Mouse (Mus musculus) left cerebral cortex, adult 2 months (tissue): ENCODE results near the gene Mipol1. TPM values are rescaled to one million over a fixed set of nuclear protein-coding genes. Genes with fewer than 3 reads are reported as not detected.

Experiments used
- DNase-seq, 2 experiments: peaks; one replicate each; pipeline ENCODE4 v3.0.0; 2021 to 2022; ENCODE audit warnings: low spot score in 2 of 2, mixed read lengths in 1 of 2; ENCODE audit errors: extremely low spot score in 1 of 2
- H3K27ac ChIP-seq: fragments of 200-600 bp; 2 replicates; pipeline ENCODE4 v1.8.1; 2022
- H3K4me3 ChIP-seq: fragments of 200-600 bp; 2 replicates; pipeline ENCODE4 v1.8.1; 2022
- CTCF ChIP-seq: fragments of 200-600 bp; IDR thresholded peaks from 2 replicates; pipeline ENCODE4 v1.8.1; 2022; ENCODE audit warnings: antibody characterized with exemption, mild to moderate bottlenecking, moderate library complexity
- intact Hi-C: fragments of 180-260 bp; cut with DNase I; formaldehyde crosslinking; loops from one replicate; pipeline ENCODE4 v1.15.1; 2025
- total RNA-seq, 2 experiments: library from RNA; stranded (reverse); gene quantifications; 2 replicates each; pipeline ENCODE4 v1.2.3; 2021

Gene Mipol1
- total RNA-seq, 2 experiments from 2014 or later = 5.4 to 6.4 TPM

GRCm38 (mm10) chr12:57275456-57275855 lies 45.2 kb downstream of the Mipol1 start:
- TF ChIP-seq CTCF = no peak
- DNase-seq = no peak
- intact Hi-C loops = no loop called here
- Histone ChIP-seq H3K4me3 (no peak overlapping the region), H3K27ac (no peak overlapping the region)

DNA sequence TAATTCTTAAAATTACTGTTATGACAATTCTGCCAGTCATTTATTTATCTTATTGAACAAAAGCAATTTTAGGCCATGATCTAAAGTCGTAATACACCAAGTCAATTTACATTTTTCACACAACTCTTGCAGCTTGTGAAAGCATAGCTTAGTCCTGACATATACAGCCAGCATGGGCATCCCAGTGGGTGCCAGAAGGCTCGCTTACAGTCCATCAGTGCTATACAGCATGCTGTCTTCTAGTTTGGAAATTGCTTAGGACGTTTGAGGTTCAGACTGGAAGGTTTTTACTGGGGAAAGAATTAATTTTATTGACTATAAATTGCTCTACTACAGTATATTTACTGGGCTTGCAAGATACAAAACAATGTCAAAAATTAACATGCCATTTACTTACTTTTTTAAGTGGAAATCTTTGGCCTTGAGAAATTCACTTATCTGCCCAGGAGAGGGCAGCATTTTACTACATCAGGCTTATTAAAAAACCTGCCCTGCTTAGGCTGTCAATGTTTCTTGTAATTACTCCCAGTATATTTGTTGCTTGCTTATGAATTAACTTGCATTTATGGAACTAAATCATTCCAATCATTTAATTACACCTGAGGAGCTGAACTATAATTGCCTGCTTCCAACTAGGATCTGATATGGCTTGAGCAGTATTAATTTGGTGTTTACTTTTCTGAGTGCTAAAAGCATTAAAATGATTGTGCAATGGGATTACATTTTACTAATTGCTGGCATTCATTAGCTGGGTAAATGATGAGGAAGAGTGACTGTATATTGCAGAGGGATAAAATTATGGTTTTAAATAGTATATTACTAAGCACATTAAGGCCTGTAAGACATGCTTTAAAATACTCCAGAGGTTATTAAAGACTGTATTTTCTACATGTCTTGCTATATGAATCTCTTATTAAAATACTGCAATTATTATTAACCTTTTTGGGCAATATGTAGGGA lies 51.2 kb downstream of the Mipol1 start:
- intact Hi-C loops = loop anchor here (1.0 to 10.0 kb wide), 6 partner anchors 233 to 1665 kb away; partner anchors contain the start of gene Foxa1
- TF ChIP-seq CTCF = peak; percentile 78
- DNase-seq = no peak
- Histone ChIP-seq H3K4me3 (no peak overlapping the region), H3K27ac (no peak overlapping the region)

DNA sequence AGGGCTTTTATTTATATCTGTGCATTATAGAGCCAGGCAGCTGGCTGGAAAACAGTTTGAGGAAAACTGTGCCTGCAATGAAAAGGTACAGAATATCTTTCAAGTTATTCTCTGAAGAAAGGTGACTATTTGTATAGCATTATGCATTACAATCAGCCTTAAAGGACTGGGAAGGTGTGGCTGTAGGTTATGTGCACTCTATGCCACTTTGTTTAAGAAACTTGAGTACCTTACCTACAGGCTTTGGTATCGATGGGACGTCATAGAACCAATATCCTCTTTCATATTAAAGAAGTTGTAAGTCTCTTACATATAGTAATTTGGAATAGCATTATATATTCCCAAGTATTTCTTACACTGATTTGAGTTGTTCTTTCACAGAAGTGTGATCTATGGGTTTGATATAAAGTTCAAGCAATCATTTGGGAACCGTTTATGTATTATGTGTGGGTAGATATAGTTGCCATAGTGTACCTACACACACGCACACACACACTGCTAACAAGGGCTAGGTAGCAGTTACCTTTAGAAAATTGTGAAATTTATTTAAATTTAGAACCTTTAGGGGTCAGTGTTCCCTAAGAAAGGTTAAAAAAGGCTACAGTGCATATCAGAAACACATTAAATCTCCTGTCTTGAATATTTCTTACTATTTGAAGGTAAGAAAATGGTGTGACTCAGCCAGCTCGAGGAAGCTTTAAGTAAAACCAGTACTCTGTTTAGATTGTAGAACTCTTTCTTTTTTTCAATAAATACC lies 55.3 kb downstream of the Mipol1 start:
- no peak overlapping the region for H3K4me3 ChIP-seq
- TF ChIP-seq CTCF = no peak
- intact Hi-C loops = loop anchor here (10.0 kb wide), 4 partner anchors 229 to 899 kb away; partner anchors contain the start of gene Foxa1
- H3K27ac ChIP-seq = no peak overlapping the region
- no peak for DNase-seq

- no peak for TF ChIP-seq CTCF
- H3K27ac ChIP-seq = no peak overlapping the region
- DNase-seq = no peak
- intact Hi-C loops = no loop called here
- no peak overlapping the region for H3K4me3 ChIP-seq
Observed at GRCm38 (mm10) chr12:57307337-57307736, 77.1 kb downstream of the Mipol1 start.

DNA sequence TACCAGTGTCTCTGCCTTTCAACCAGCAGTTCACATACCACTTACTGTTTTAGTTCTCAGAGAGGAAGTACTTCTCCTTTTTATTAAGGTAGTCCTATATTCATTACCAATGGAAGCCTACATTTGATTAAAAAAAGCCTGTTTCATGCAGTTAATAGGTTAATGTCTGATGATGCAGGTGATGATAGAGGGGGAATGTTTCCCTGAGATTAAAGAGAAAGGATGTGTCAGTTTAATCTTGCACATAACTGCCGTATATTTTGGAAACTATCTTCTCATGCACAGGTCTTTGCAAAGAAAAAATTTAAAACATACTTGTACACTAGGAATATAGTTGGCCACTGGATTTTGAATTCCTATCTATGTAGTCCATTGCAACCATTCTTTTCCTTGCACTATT lies 77.5 kb downstream of the Mipol1 start:
- intact Hi-C loops = no loop called here
- no peak overlapping the region for H3K27ac ChIP-seq
- DNase-seq = no peak
- TF ChIP-seq CTCF = no peak
- no peak overlapping the region for H3K4me3 ChIP-seq

DNA sequence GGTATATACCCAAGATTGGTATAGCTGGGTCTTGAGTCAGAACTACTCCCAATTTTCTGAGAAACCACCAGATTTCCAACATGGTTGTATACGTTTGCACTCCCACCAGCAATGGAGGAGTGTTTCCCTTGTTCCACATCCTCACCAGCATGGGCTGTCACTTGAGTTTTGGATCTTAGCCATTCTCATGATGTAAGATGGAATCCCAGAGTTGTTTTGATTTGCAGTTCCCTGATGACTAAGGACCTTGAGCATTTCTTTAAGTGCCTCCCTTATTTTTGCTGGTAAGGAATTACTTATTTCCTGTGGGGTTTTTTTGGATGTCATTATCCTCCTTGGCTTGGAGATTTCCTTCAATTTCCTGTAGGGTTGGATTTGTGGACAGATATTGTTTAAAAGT lies 108.8 kb downstream of the Mipol1 start:
- no peak overlapping the region for H3K27ac ChIP-seq
- intact Hi-C loops = no loop called here
- no peak overlapping the region for H3K4me3 ChIP-seq
- no peak for DNase-seq
- no peak for TF ChIP-seq CTCF

DNA sequence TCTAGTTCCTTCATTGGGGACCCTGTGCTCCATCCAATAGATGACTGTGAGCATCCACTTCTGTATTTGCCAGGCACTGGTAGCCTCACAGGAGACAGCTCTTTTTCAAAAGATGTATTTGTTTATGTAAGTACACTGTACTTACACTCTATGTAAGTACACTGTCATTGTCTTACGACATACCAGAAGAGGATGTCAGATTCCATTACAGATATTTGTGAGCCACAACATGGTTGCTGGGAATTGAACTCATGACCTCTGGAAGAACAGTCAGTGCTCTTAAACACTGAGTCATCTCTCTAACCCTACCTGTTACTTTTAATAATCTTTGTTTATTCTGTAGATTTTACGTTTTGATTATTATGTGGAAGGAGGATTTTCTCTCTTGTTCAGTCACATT lies 109.9 kb downstream of the Mipol1 start:
- no peak for TF ChIP-seq CTCF
- intact Hi-C loops = no loop called here

GRCm38 (mm10) chr12:57362732-57363131 lies 132.5 kb downstream of the Mipol1 start:
- Histone ChIP-seq H3K4me3 (no peak overlapping the region), H3K27ac (no peak overlapping the region)
- DNase-seq = no peak
- intact Hi-C loops = no loop called here
- no peak for TF ChIP-seq CTCF

More for the DNA sequence above, 109.9 kb downstream of the Mipol1 start:
- H3K4me3 ChIP-seq = no peak overlapping the region
- no peak for DNase-seq
- no peak overlapping the region for H3K27ac ChIP-seq

DNA sequence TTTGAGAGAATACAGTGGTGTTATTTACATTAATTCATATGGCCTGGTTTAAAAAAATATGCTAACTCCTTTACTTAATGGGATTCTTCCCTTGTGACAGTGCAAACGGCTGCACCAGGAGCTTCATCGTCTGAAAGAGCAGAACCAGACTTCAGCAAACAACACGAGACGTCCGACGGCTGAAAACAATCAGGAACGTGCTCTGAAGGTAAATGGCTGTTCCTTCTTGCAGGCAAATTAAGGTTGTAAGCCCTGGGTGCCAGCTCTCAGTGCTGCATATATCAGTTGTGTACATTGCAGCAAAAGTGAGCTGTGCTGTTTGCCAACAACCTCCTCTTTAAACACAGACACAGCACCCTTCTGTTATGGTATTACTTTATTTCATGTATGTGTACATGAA lies 133.8 kb downstream of the Mipol1 start:
- H3K27ac ChIP-seq = no peak overlapping the region
- intact Hi-C loops = no loop called here
- no peak overlapping the region for H3K4me3 ChIP-seq
- no peak for DNase-seq
- TF ChIP-seq CTCF = no peak

DNA sequence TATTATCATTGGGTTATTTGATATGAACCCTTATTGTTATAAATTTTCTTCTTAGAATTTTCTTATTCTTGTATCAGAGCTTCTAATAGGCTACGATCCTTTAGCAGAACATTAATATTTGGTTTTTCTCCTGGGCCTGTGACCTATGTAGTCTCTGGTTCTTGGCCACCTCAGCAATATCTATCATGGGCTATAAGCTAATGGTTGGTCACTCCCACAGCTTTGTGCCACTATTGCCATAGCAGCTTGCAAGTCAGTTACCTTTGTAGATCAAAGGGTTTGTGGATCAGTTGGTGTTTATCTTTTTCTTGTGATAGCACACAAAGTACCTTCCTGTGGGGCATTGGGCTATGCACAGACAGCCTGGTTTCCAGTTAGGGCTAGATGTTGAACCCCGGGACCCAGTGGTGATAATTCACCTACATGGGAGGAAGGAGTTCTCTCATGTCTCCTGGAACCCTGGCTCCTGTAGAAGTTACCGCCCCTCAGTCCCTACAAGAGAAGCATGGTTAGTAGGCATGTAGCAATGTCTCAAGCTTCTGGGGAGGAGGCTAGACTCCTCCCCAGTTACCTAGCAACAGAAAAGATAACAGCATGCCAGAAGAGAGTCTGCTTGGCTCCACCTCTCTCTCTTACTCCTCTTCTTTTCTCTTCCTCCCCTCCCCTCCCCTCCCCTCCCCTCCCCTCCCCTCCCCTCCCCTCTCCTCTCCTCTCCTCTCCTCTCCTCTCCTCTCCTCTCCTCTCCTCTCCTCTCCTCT lies 141.7 kb downstream of the Mipol1 start:
- Histone ChIP-seq H3K4me3 (no peak overlapping the region), H3K27ac (no peak overlapping the region)
- no peak for TF ChIP-seq CTCF
- DNase-seq = no peak
- intact Hi-C loops = no loop called here

- intact Hi-C loops = no loop called here
- H3K4me3 ChIP-seq = no peak overlapping the region
- no peak for DNase-seq
- H3K27ac ChIP-seq = no peak overlapping the region
- TF ChIP-seq CTCF = no peak
Observed at GRCm38 (mm10) chr12:57382797-57383196, 152.6 kb downstream of the Mipol1 start.
